Mouse (Mus musculus) liver, postnatal 0 days (tissue): ENCODE measurements around the gene C1qtnf6. TPM values are rescaled to one million over a fixed set of nuclear protein-coding genes. Genes with fewer than 3 reads are reported as not detected.

Source experiments
- ATAC-seq: fragments of 200-750 bp; cut with Nextera tagmentation; 2 replicates; pipeline ENCODE4 v1.8.0; 2017; ENCODE audit warnings: mild to moderate bottlenecking, moderate library complexity
- DNase-seq: peaks from one replicate; pipeline ENCODE4 v3.0.0-alpha.2; 2016
- H3K27ac ChIP-seq: fragments of 300-500 bp; sonication (generic); 2 replicates; pipeline ENCODE4 v1.5.1; 2014; ENCODE audit warnings: antibody characterized with exemption, moderate library complexity, mild to moderate bottlenecking, low read depth
- H3K27me3 ChIP-seq: fragments of 300-500 bp; sonication (generic); 2 replicates; pipeline ENCODE4 v1.6.1; 2014; ENCODE audit warnings: low read length, control low read depth, mixed read lengths; ENCODE audit not compliant: insufficient read depth
- H3K36me3 ChIP-seq: fragments of 300-500 bp; sonication (generic); replicated peaks from 2 replicates; pipeline ENCODE4 v1.6.1; 2014; ENCODE audit warnings: mild to moderate bottlenecking, control low read depth, low read length, moderate library complexity, mixed read lengths; ENCODE audit not compliant: insufficient read depth
- H3K4me1 ChIP-seq: fragments of 300-500 bp; sonication (generic); 2 replicates; pipeline ENCODE4 v1.6.1; 2014; ENCODE audit warnings: antibody characterized with exemption, mild to moderate bottlenecking, control low read depth; ENCODE audit not compliant: insufficient read depth
- H3K4me2 ChIP-seq: fragments of 300-500 bp; sonication (generic); 2 replicates; pipeline ENCODE4 v1.6.1; 2014; ENCODE audit warnings: low read depth, mild to moderate bottlenecking, low read length, moderate library complexity, mixed read lengths
- H3K4me3 ChIP-seq: fragments of 300-500 bp; sonication (generic); 2 replicates; pipeline ENCODE4 v1.5.1; 2014; ENCODE audit warnings: low read depth, low read length
- H3K9ac ChIP-seq: fragments of 300-500 bp; sonication (generic); replicated peaks from 2 replicates; pipeline ENCODE4 v1.6.1; 2014; ENCODE audit warnings: mild to moderate bottlenecking, moderate library complexity
- H3K9me3 ChIP-seq: fragments of 300-500 bp; sonication (generic); 2 replicates; pipeline ENCODE4 v1.6.1; 2016; ENCODE audit warnings: mild to moderate bottlenecking, control low read depth, low read length, mixed read lengths
- CTCF ChIP-seq: sonication (generic); IDR thresholded peaks from 2 replicates; pipeline ENCODE4 v1.5.1; 2016; ENCODE audit warnings: antibody characterized with exemption, low read depth
- EP300 ChIP-seq: IDR thresholded peaks from 2 replicates; pipeline ENCODE4 v1.6.1; 2016; ENCODE audit warnings: antibody characterized with exemption, low read depth, mild to moderate bottlenecking
- WGBS: fragments of 180-500 bp; shearing (Covaris S2); extraction: QIAGEN DNeasy Blood & Tissue Kit; methylation state at CpG from one replicate; pipeline ENCODE4 v1.1.7; 2014; ENCODE audit not compliant: insufficient replicate concordance; 5-methylcytosine and 5-hydroxymethylcytosine counted together
- polyA plus RNA-seq: library from polyadenylated mRNA; unstranded; fragments of >200 nt; fragmentation: Nextera tagmentation; extraction: Ambion mirVana; gene quantifications from 2 replicates; pipeline ENCODE4 v1.2.1, GENCODE M21; 2015

The C1qtnf6 gene
- 4.3 and 4.4 TPM in 2 replicates for polyA plus RNA-seq

DNA sequence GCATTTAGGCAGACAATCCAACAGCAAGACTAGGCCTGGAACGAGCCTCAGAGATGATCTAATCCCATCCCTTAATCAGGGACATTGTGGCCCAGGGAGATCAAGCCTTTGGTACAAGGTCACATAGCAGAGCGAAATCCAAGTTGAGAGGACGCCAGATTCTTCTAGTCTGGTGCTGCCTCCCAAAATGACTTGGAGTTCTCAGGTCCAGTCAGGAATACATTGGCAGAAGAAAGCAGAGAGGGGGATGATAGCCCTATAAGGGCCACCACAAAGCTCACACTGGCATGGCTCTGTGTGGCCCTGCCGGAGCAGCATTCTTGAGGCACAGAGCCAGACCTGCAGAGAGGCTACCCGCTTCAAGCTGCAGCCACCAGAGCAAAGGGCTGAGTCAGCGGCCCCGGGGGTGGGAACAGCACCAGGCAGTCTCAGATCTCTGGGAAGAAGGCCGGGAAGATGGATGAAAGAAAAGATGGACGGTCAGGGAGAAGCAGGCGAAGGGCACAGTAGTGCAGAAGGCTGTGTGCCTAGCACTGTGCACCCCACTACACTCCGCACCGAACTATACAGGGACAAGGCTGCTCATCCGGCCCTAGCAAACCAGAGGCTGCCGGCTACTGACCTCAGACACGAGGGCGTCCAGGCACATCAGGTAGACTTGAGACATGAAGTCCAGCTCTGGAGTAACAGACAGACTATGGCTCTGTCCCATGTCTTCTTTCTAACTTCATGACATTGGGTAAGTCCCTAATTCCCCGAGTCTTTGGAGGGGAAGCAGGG, at the start of gene C1qtnf6:
TSS of gene C1qtnf6 (minus strand) at position 746 of the 780 bp plus-strand sequence.
- Histone ChIP-seq H3K9me3 (no peaks in the 10 kb centered on the region), H3K4me3 (peak within 1 kb of the TSS; percentile 21; the same call in 1 of the 2 replicates), H3K4me2 (peak within 1 kb of the TSS; percentile 62), H3K27me3 (no peaks in the 10 kb centered on the region), H3K36me3 (no peaks in the 10 kb centered on the region), H3K4me1 (peaks cover 25% of the 10 kb centered on the region), H3K27ac (peak within 1 kb of the TSS; percentile 88), H3K9ac (peak within 1 kb of the TSS; percentile 16; the same call in 1 of the 2 replicates)
- WGBS, result 69% methylated on average over 17 of the region's 17 CpGs
- ATAC-seq, result no peak
- DNase-seq, result no peak
- TF ChIP-seq EP300 (no peak), CTCF (no peak)

DNA sequence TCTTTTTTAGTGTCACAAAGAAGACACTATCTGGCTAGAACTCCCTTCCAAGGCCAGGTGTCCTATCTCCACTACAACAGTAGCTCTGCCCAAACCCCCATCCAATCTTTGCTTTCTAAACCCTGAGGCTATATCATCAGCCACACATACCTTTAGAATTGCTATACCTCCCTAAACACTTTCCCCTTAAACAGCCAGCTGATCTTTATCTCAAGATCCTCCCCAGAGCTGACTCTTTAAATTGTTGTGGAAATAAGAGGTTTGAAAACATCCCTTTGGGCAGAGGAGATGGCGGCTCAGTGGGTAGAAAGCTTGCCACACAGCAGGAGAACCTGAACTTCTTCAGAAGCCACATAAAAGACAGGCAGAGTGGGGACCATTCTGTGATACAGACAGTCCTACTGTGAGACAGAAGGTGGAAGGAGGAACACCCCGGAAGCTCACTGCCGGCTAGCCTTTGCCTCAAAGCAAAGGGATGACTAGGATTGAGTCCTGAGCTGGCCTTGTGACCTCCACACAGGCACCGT, 45.1 kb upstream of the C1qtnf6 start:
- H3K4me1 ChIP-seq, result peaks cover 28% of the 10 kb centered on the region
- no peaks in the 10 kb centered on the region for H3K9me3 ChIP-seq
- H3K27me3 ChIP-seq, result no peaks in the 10 kb centered on the region
- no peak for TF ChIP-seq CTCF
- no peak overlapping the region for H3K4me3 ChIP-seq
- DNase-seq (no peak), ATAC-seq (no peak)
- WGBS, result 64% methylated on average over 4 of the region's 4 CpGs
- no peak overlapping the region for H3K9ac ChIP-seq
- no peaks in the 10 kb centered on the region for H3K36me3 ChIP-seq
- no peak overlapping the region for H3K27ac ChIP-seq
- H3K4me2 ChIP-seq, result no peak overlapping the region

DNA sequence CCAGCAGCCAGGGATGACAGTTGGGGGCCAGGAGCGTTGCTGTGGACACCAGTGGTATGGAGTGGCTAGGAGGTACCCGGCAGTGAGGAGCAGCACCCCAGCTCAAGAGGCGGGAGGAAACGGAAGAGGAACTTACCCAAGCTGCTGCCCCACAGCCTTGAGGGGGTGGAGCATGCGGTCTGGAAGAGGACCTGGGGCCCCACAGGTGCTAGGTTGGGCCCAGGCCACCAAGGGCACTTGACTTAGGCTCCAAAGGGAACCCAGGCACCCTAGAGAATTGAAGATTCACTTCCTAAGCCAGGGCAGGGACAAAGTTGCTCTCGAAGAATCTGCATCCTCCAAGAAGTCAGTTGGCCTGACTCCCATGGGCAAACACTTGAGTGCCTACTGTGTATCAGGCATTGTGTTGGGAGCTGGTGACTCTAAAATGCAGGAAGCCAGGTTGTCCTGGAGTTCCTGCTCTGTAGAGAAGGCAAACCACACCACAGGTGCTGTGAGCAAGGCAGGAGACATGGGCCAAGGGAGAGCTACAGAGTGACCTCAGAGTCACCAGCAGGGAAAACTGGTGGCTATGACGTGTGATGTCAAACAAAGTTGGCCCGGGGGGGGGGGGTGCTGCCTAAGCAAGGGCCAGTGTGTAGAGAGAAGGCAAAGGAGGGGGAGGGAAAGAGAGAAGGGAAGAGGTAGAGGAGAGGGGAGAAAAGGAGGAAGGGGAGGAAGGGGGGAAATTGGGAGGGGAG, 41.6 kb upstream of the C1qtnf6 start, which contains the start of gene Rac2:
TSS of gene Rac2 (minus strand) at position 126 of the 740 bp plus-strand sequence.
- Histone ChIP-seq H3K27me3 (no peaks in the 10 kb centered on the region), H3K4me2 (peak within 1 kb of the TSS; percentile 67), H3K36me3 (peaks cover 25% of the 10 kb centered on the region), H3K9me3 (no peaks in the 10 kb centered on the region), H3K9ac (peak within 1 kb of the TSS; percentile 68), H3K27ac (peak within 1 kb of the TSS; percentile 91), H3K4me1 (peaks cover 32% of the 10 kb centered on the region), H3K4me3 (peak within 1 kb of the TSS; percentile 57)
- ATAC-seq (peak; percentile 55), DNase-seq (peak; percentile 80)
- TF ChIP-seq EP300, result no peak
- no peak for TF ChIP-seq CTCF
- 23% methylated on average over 8 of the region's 8 CpGs for WGBS

DNA sequence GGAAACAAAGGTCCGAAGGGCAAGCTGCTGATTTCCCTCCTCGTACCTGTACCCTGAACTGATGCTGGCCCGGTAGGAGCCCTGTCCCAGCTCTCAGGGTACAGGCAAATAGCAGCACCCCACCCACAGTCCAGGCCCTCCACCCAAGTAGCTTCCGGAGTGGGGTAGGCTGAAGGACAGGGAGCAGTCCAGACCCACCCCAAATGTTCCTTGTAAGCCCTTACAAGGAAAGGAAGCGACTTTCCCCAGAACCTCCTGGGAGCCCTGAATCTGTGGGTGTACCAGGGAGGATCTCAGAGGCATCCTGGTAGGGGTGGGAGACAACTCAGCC, 41.0 kb upstream of the C1qtnf6 start:
- ATAC-seq, result no peak
- Histone ChIP-seq H3K4me1 (peaks cover 32% of the 10 kb centered on the region), H3K27ac (peak overlapping the region; percentile 91), H3K36me3 (peaks cover 25% of the 10 kb centered on the region), H3K9me3 (no peaks in the 10 kb centered on the region), H3K27me3 (no peaks in the 10 kb centered on the region), H3K4me2 (peak overlapping the region; percentile 67), H3K4me3 (peak overlapping the region; percentile 57), H3K9ac (peak overlapping the region; percentile 68)
- no peak for TF ChIP-seq EP300
- TF ChIP-seq CTCF, result no peak
- DNase-seq, result no peak
- 36% methylated on average over 5 of the region's 5 CpGs for WGBS

DNA sequence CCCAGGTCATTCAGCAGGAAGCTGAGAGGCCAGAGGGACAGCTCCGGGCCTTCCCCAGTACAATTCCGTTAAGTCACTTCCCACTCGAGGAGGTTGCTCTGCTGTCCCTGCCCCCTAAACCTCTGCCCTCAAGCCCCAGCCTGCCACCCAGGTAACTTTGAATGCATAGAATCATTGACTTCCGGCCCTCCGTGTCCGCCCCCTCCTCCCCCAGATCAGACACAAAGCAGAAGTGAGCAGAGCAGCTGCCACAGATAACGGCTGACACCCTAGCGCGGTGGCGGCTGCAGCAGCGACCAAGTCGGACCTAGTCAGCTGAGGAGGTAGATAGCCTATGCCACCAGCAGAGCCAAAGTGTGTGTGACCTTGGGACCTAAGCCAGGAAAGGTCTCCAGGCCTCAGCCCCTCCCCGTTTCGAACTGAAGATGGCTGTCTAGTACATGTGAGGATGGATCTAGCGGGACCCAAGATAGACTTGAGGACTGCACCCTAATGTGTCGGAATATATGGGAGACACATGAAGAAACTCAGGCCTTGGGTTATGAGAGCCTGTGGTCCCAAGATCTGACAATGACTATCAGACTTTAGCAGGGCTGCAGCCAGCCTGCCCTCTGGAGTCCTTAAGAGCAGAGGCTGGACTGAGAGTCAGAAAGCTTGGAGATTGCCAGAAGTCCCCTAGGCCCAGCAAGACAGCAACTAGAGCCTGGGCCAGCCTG, 40.5 kb upstream of the C1qtnf6 start:
- TF ChIP-seq EP300, result peak; percentile 86
- no peak for TF ChIP-seq CTCF
- ATAC-seq (peak; percentile 91), DNase-seq (peak; percentile 84)
- peak overlapping the region; percentile 57 for H3K4me3 ChIP-seq
- H3K27ac ChIP-seq, result peak overlapping the region; percentile 91
- 10% methylated on average over 16 of the region's 16 CpGs for WGBS
- H3K4me2 ChIP-seq, result peak overlapping the region; percentile 67
- H3K9me3 ChIP-seq, result no peaks in the 10 kb centered on the region
- H3K27me3 ChIP-seq, result no peaks in the 10 kb centered on the region
- peak overlapping the region; percentile 68 for H3K9ac ChIP-seq
- peaks cover 35% of the 10 kb centered on the region for H3K4me1 ChIP-seq
- H3K36me3 ChIP-seq, result peaks cover 25% of the 10 kb centered on the region
